Mouse (Mus musculus) lung, adult 2 months (tissue): Measurements from ENCODE around the gene Abcb6. TPM values are rescaled to one million over a fixed set of nuclear protein-coding genes. Genes with fewer than 3 reads are reported as not detected.

Source experiments
- DNase-seq: peaks from one replicate; pipeline ENCODE4 v3.0.0; 2022
- H3K4me1 ChIP-seq: fragments of 200-500 bp; 2 replicates; pipeline ENCODE4 v1.6.1; 2011; ENCODE audit warnings: low read length; ENCODE audit not compliant: control insufficient read depth, insufficient read depth
- H3K4me3 ChIP-seq: fragments of 200-500 bp; replicated peaks from 2 replicates; pipeline ENCODE3; 2011; ENCODE audit warnings: low read depth, mild to moderate bottlenecking, control low read depth, low read length; ENCODE audit errors: extremely low read depth
- CTCF ChIP-seq: fragments of 200-500 bp; IDR thresholded peaks from 2 replicates; pipeline ENCODE4 v1.5.1; 2011; ENCODE audit warnings: mild to moderate bottlenecking, low read length, control low read depth; ENCODE audit not compliant: insufficient read depth
- POLR2A ChIP-seq: fragments of 200-500 bp; IDR thresholded peaks from 2 replicates; pipeline ENCODE4 v1.6.1; 2011; ENCODE audit warnings: low read depth, mild to moderate bottlenecking, control low read depth, low read length, borderline replicate concordance; ENCODE audit errors: extremely low read depth
- WGBS: fragments of 180-500 bp; shearing (Covaris S2); methylation state at CpG from one replicate; pipeline ENCODE4 v1.1.7; 2018; 5-methylcytosine and 5-hydroxymethylcytosine counted together
- polyA plus RNA-seq: library from polyadenylated mRNA; depleted of rRNA; stranded (reverse); fragments of >200 nt; gene quantifications from 2 replicates; pipeline ENCODE4 v1.2.3, GENCODE M21; 2012

Abcb6 gene
- polyA plus RNA-seq, 1 experiment: 18.7 TPM

DNA sequence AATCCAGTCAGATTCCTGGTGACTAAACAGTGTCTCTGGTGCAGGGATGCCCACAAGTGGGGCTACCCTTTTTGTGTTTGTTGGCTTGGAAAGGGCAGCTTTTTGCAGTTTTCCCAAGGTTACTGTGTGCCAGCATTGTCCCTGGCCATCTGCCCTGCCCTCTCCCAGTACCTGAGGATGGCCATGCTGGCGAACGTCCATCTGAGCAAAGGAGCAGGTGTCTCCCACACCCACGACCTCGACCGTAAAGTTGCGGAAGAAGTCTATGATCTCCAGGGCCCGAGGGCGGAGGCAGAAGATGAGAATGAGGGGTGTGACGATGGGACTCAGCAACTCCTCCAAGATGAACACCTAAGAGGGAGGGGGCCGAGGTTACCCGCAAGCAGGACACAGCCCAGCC lies 5.3 kb upstream of the Abcb6 start:
- no peak for DNase-seq
- Histone ChIP-seq H3K4me3 (no peak overlapping the region), H3K4me1 (0 out of 2 replicates have a peak, but pooled peaks cover 2% of the 10 kb centered on the region)
- TF ChIP-seq CTCF: no peak
- no peak for TF ChIP-seq POLR2A
- 94% methylated on average over 11 of the region's 11 CpGs for WGBS

- Histone ChIP-seq H3K4me1 (peaks cover 6% of the 10 kb centered on the region; the same call in 1 of the 2 replicates), H3K4me3 (no peak overlapping the region)
- 71% methylated on average over 4 of the region's 4 CpGs for WGBS
- TF ChIP-seq CTCF: 0 out of 2 replicates have a peak, but pooled peaks have one; percentile 8
- no peak for TF ChIP-seq POLR2A
- no peak for DNase-seq
Measured at GRCm38 (mm10) chr1:75182160-75182559, 2.0 kb upstream of the Abcb6 start.

- 80% methylated on average over 4 of the region's 4 CpGs for WGBS
- TF ChIP-seq POLR2A (no peak), CTCF (no peak)
- no peak for DNase-seq
- H3K4me1 ChIP-seq: peaks cover 6% of the 10 kb centered on the region; the same call in 1 of the 2 replicates
- H3K4me3 ChIP-seq: no peak overlapping the region
Measured at GRCm38 (mm10) chr1:75181377-75181870, 1.2 kb upstream of the Abcb6 start.

- H3K4me1 ChIP-seq: peaks cover 6% of the 10 kb centered on the region; the same call in 1 of the 2 replicates
- DNase-seq: no peak
- TF ChIP-seq CTCF (no peak), POLR2A (no peak)
- no peak overlapping the region for H3K4me3 ChIP-seq
- 33% methylated on average over 7 of the region's 7 CpGs for WGBS
Measured at GRCm38 (mm10) chr1:75180741-75181140, 549 bp upstream of the Abcb6 start.

- H3K4me1 ChIP-seq: peaks cover 6% of the 10 kb centered on the region; the same call in 1 of the 2 replicates
- peak overlapping the region; percentile 78 for H3K4me3 ChIP-seq
- TF ChIP-seq POLR2A: no peak
- no peak for TF ChIP-seq CTCF
- WGBS: 6% methylated on average over 23 of the region's 23 CpGs
- DNase-seq: no peak
Measured at GRCm38 (mm10) chr1:75179334-75180104, 673 bp downstream of the Abcb6 start.

- Histone ChIP-seq H3K4me3 (peak within 1 kb of the TSS; percentile 72), H3K4me1 (peaks cover 7% of the 10 kb centered on the region)
- peak; percentile 99 for DNase-seq
- 2% methylated on average over 56 of the region's 59 CpGs for WGBS
- TF ChIP-seq CTCF (no peak), POLR2A (peak; percentile 79; the same call in 1 of the 2 replicates)
Measured at GRCm38 (mm10) chr1:75168472-75169464, 11.4 kb downstream of the Abcb6 start, which contains the start of gene Zfand2b. Zfand2b (plus strand) TSS chr1:75168646.

DNA sequence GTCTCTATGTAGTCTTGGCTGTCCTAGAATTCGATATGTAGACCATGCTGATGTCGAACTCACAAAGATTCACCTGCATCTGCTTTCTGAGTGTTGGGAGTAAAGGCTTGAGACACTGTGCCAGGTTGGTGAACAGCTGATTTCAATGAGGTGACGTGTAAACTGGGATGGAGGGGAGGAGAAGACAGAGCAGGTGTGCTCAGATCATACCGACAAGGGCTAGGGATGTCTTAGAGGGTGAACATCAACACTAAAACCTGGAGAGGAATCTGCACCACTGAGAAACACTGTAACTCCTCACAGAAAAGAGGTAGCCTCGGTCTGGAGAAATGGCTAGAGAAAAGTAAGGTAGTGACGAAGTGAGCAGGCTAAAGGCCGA lies 12.1 kb downstream of the Abcb6 start:
- Histone ChIP-seq H3K4me3 (peak overlapping the region; percentile 68), H3K4me1 (peaks cover 7% of the 10 kb centered on the region)
- DNase-seq: no peak
- 3% methylated on average over 7 of the region's 7 CpGs for WGBS
- no peak for TF ChIP-seq POLR2A
- TF ChIP-seq CTCF: no peak

DNA sequence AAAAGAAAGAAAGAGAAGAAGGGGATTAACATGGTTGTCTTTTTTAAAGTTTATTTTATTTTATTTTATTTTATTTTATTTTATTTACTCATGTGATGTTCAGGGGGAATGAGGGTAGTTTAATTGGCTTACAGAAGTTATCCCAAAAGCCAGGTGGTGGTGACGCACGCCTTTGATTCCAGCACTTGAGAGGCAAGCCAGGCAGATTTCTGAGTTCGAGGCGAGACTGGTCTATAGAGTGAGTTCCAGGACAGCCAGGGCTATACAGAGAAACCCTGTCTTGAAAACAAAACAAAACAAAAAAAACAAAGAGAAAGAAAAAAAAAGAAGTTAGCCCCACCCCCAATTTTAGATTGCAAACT lies 20.0 kb downstream of the Abcb6 start:
- Histone ChIP-seq H3K4me1 (no peaks in the 10 kb centered on the region), H3K4me3 (no peak overlapping the region)
- WGBS: 77% methylated on average over 4 of the region's 4 CpGs
- DNase-seq: no peak
- TF ChIP-seq CTCF (no peak), POLR2A (no peak)

GRCm38 (mm10) chr1:75159540-75160255 lies 20.5 kb downstream of the Abcb6 start:
- DNase-seq: no peak
- 61% methylated on average over 5 of the region's 5 CpGs for WGBS
- no peaks in the 10 kb centered on the region for H3K4me1 ChIP-seq
- no peak overlapping the region for H3K4me3 ChIP-seq
- TF ChIP-seq CTCF (no peak), POLR2A (no peak)
